In genomic region chr2:19083816-19084215, GRCm38 (mm10) we compare ENCODE assay signal across 24 mouse cellular contexts.
"Had no signal": no experiment of that assay in that cellular context is flagged by ENCODE, and none has a peak within 500 bp of the region (broad histone marks: within the 10 kb centered on the region; RNA-seq: fewer than 3 reads in every experiment).

No protein-coding gene starts in this region.

- DNase-seq: gastrocnemius, postnatal 14 days; gastrocnemius, postnatal 36 days; heart, adult 2 months; heart, postnatal 14 days; heart, postnatal 36 days; kidney, adult 18-20 months; kidney, adult 8-10 months; kidney, postnatal 14 days; kidney, postnatal 36 days; layer of hippocampus, adult 9-11 months; layer of hippocampus, postnatal 36 days; left cerebral cortex, postnatal 4 days; lung, adult 18-20 months had no signal

- H3K36me3 ChIP-seq: heart, embryonic 13.5 days; heart, embryonic 15.5 days; hindbrain, embryonic 13.5 days; hindbrain, embryonic 15.5 days; limb, embryonic 13.5 days; limb, embryonic 15.5 days; liver, embryonic 12.5 days had no signal

- H3K4me2 ChIP-seq: heart, embryonic 11.5 days; heart, embryonic 13.5 days; heart, embryonic 15.5 days; hindbrain, embryonic 13.5 days; hindbrain, embryonic 15.5 days; limb, embryonic 13.5 days; limb, embryonic 15.5 days; liver, embryonic 12.5 days had no signal

- H3K4me3 ChIP-seq: heart, adult 2 months; heart, embryonic 13.5 days; heart, embryonic 15.5 days; hindbrain, embryonic 13.5 days; hindbrain, embryonic 15.5 days; limb, embryonic 13.5 days; limb, embryonic 15.5 days; liver, embryonic 12.5 days had no signal

- H3K27me3 ChIP-seq: heart, embryonic 13.5 days; heart, embryonic 15.5 days; hindbrain, embryonic 13.5 days; hindbrain, embryonic 15.5 days; limb, embryonic 13.5 days; limb, embryonic 15.5 days; liver, embryonic 12.5 days had no signal

- H3K27ac ChIP-seq: heart, adult 2 months; heart, embryonic 13.5 days; heart, embryonic 15.5 days; hindbrain, embryonic 13.5 days; hindbrain, embryonic 15.5 days; hindbrain, postnatal 0 days; limb, embryonic 13.5 days; limb, embryonic 15.5 days; liver, embryonic 12.5 days; liver, embryonic 14.5 days had no signal

- ATAC-seq: hindbrain, postnatal 0 days; intestine, postnatal 0 days; liver, embryonic 12.5 days had no signal

- H3K9me3 ChIP-seq: heart, embryonic 13.5 days; heart, embryonic 15.5 days; limb, embryonic 15.5 days; liver, embryonic 12.5 days had no signal

- H3K9ac ChIP-seq: heart, embryonic 13.5 days; heart, embryonic 15.5 days; hindbrain, embryonic 13.5 days; hindbrain, embryonic 15.5 days; limb, embryonic 13.5 days; limb, embryonic 15.5 days; liver, embryonic 12.5 days; liver, embryonic 14.5 days had no signal

- H3K4me1 ChIP-seq: heart, embryonic 13.5 days; heart, embryonic 15.5 days; hindbrain, embryonic 13.5 days; hindbrain, embryonic 15.5 days; limb, embryonic 13.5 days; limb, embryonic 15.5 days had no signal
